Mouse (Mus musculus) lung, postnatal 36 days (tissue): ENCODE measurements at regions not wholly inside any gene's neighbourhood (a gene's known extent, or its start where the extent isn't known, plus 50 kb on each side); places are given as distances from the start of the nearest gene placed in this dataset.

ENCODE experiments used
- DNase-seq: peaks from one replicate; pipeline ENCODE4 v3.0.0; 2022; ENCODE audit warnings: mixed read lengths

DNA sequence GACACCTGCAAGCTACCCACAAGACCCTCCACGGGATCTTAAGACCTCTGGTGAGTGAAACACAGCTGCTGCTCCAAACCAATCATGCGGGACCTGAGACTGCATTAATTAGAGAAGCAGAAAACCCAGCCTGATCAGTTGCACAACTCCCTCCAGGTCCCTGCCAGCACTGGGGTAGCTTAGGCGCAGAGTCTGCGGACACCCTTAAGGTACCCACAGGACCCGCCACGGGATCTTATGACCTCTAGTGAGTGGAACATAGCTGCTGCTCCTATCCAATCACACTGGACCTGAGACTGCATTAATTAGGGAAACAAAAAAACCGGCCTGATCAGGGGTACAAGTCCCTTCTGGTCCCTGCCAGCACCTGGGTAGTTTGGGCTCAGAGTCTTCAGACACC, 454.3 kb upstream of the Slit2 start:
- DNase-seq = no peak

DNA sequence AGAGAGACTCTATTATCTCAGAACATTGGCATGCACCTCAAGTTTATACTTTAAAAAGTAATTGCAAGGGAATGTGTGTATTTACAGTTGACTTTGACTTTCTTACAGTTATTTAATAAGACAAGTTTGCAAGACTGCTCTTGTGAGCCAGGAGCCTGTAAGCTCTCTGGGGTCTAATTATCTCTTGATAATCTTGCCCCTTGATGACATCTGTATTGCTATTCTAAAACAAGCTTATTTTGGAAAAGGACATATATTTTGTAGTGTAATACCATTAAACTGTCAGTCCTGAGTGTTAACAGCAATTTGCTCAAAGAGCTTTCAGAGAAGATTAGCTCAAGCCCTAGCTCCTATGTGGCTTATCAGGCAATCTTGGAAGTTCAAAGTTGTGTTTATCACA, 445.4 kb upstream of the Slit2 start:
- no peak for DNase-seq

DNA sequence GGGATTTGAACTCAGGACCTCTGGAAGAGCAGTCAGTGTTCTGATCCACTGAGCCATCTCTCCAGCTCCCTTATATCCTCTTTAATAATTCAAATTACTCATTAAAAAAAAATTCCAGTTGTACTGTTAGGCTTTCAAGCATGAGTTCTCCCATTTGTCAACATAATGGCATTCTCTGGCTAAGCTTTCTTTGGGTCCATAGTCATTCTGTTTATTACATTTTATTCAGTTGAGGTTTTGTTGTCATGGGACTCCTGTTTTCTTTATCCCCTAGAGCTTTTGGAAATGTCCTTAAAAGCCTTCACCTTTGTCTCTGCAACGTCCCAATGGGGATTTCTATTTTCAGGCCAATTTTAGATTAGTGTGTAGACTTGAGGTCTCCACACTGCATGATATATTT, 440.7 kb upstream of the Slit2 start:
- DNase-seq = no peak

DNA sequence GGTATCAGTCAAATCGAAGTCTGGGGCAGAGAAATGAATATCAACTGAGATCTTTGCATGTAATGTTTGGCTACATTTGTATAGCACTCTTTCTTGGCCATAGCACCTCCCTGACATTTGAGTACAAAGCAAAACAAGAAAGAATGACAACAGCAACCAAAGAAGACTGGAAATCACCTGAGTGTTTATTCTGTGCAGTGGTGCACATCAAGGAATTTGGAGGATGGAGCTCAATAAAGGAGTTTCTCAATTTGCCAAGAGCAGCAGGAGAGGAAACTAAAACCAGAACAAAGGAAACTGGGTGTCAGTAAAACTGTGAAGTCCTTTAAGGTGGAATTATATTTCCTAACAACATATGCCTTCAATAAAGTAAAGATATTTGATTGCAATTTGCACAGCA, 426.2 kb upstream of the Slit2 start:
- no peak for DNase-seq

DNA sequence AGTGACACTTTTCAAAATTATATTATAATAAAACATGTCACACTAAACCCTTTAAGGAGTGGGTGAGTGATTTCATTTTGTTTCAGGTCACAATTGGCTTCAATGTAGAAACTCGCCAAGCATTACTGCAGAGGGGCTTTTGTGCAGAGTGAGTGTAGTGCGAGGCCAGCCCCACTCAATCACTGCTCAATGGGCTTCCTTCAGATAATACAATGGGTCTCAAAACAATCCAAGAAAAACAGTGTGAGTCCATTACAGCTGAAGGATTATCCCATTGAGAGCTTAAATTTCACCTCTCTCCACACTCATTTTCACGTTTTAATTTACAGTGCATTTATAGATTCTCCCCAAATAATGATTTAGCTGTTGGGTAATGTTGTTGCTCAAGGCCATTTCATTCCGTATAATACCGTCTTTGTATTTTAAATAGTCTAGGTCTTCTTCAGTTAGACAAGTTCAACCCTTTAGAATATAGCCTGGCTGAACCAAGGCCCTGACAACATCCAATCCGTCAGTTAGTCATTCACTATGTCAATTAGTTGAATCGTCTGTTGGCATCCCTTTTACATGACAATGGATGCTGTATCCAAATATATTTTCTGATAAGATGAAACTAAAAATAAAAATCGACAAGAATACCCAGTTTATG, 425.7 kb upstream of the Slit2 start:
- no peak for DNase-seq
